Mouse (Mus musculus): ENCODE measurements around the gene Ankrd33b.

DNA sequence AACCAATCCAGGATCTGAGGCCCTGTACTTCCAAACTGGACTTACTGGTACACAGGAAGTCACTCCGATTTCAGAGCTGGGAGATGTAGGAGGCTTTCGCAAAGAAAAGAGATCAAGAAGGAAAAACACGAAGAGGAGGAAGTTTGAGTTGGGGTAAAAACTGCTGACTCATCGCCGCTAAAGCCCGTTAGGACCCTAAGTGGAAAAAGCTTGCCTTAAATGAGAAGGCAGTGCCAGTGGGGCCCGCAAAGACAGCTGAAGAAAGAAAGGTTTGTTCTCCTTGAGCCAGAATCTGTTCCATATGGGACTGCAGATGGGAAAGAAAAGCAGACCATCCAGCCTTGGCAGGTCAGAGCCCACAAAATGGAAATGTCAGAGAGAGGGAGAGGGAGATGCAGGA, 118.6 kb downstream of the Ankrd33b start:
- no peak for TF ChIP-seq CTCF (conservative IDR thresholded peaks at IDR 0.05; ENCODE audit: low read length)
- no peak for TF ChIP-seq NANOG (IDR thresholded peaks at IDR 0.05; ENCODE audit: borderline replicate concordance, low read length)
- TF ChIP-seq POU5F1 (IDR thresholded peaks at IDR 0.05; ENCODE audit: borderline replicate concordance, low read length): no peak
